Mouse (Mus musculus): ENCODE measurements around the gene Zfp689. TPM values are rescaled to one million over a fixed set of nuclear protein-coding genes. Genes with fewer than 3 reads are reported as not detected.
A peak's percentile ranks its signal among the peaks of the same experiment; 100 is the strongest.
"Not testable (repeated sequence)": the region's sequence is repeated elsewhere in the genome, so short reads cannot be mapped to it uniquely, and the experiment has no call there.

The Zfp689 gene
- 1.8 and 3.2 TPM in 2 replicates for polyA plus RNA-seq (2011; ENCODE audit: insufficient read length, low read depth, missing spikeins)

GRCm38 (mm10) chr7:127448521-127449300 lies at the start of gene Zfp689:
Gene Zfp689 (minus strand): TSS chr7:127449158.
- TF ChIP-seq POLR2A (IDR thresholded peaks at IDR 0.05; ENCODE audit: low read depth, low read length) (peak; percentile 65), CTCF (IDR thresholded peaks at IDR 0.05; ENCODE audit: borderline replicate concordance, insufficient read depth, low read length) (no peak)

GRCm38 (mm10) chr7:127498407-127498806 lies 49.4 kb upstream of the Zfp689 start:
- H3K4me3 ChIP-seq (ENCODE audit: insufficient read depth, low read length), result no peak overlapping the region
- no peaks in the 10 kb centered on the region for H3K4me1 ChIP-seq (ENCODE audit: control insufficient read depth, insufficient read depth, low read length)
- TF ChIP-seq CTCF (IDR thresholded peaks at IDR 0.05; ENCODE audit: borderline replicate concordance, insufficient read depth, low read length) (no peak), POLR2A (IDR thresholded peaks at IDR 0.05; ENCODE audit: low read depth, low read length) (no peak)
- no peak overlapping the region for H3K27ac ChIP-seq (ENCODE audit: insufficient read depth, low read length)

More at GRCm38 (mm10) chr7:127448521-127449300, at the start of gene Zfp689:
- Histone ChIP-seq H3K27ac (ENCODE audit: insufficient read depth, low read length) (peak within 1 kb of the TSS; percentile 94), H3K4me1 (ENCODE audit: control insufficient read depth, insufficient read depth, low read length) (peaks cover 7% of the 10 kb centered on the region), H3K4me3 (ENCODE audit: insufficient read depth, low read length) (peak within 1 kb of the TSS; percentile 91)

DNA sequence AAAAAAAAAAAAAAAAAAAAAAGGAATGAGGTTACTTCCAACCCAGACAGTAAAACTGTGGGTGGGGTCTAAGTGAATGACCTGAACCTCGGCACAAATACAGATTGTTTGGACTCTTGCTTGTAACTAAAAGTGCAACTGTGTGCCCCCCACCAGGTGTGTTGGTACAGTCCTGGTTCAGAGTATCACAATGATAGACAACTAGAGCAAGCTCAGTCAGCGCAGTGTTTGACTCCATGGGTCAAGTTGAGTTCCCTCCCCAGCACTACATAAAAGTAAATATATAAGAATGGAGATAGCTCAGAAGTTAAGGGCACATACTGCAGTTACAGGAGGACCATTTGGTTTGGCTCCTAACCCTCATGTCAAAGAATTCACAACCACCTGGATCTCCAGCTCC lies 48.4 kb upstream of the Zfp689 start:
- TF ChIP-seq CTCF (IDR thresholded peaks at IDR 0.05; ENCODE audit: borderline replicate concordance, insufficient read depth, low read length) (no peak), POLR2A (IDR thresholded peaks at IDR 0.05; ENCODE audit: low read depth, low read length) (no peak)
- no peak overlapping the region for H3K27ac ChIP-seq (ENCODE audit: insufficient read depth, low read length)

DNA sequence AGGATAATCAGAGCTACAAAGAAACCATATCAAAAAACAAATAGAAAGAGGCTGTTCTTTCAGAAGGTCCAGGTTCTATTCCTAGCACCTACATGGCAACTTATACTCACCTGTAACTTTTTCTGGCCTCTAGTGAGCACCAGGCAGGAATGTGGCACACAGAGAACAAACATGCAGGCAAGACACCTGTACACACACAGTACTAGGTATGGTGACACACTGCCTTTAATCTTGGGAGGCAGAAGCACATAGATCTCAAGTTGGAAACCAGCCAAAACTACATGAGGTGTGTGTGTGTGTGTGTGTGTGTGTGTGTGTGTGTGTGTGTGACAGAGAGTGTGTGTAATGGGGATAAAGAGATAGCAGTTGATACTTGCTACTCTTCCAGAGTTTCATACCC lies 45.7 kb upstream of the Zfp689 start:
- no peaks in the 10 kb centered on the region for H3K4me1 ChIP-seq (ENCODE audit: control insufficient read depth, insufficient read depth, low read length)
- TF ChIP-seq POLR2A (IDR thresholded peaks at IDR 0.05; ENCODE audit: low read depth, low read length), result no peak
- TF ChIP-seq CTCF (IDR thresholded peaks at IDR 0.05; ENCODE audit: borderline replicate concordance, insufficient read depth, low read length), result no peak
- H3K4me3 ChIP-seq (ENCODE audit: insufficient read depth, low read length), result no peak overlapping the region
- H3K27ac ChIP-seq (ENCODE audit: insufficient read depth, low read length), result no peak overlapping the region

More for the DNA sequence above, 48.4 kb upstream of the Zfp689 start:
- no peaks in the 10 kb centered on the region for H3K4me1 ChIP-seq (ENCODE audit: control insufficient read depth, insufficient read depth, low read length)
- no peak overlapping the region for H3K4me3 ChIP-seq (ENCODE audit: insufficient read depth, low read length)

- H3K27ac ChIP-seq (ENCODE audit: insufficient read depth, low read length), result no peak overlapping the region
Observed at GRCm38 (mm10) chr7:127491846-127492245, 42.9 kb upstream of the Zfp689 start.

DNA sequence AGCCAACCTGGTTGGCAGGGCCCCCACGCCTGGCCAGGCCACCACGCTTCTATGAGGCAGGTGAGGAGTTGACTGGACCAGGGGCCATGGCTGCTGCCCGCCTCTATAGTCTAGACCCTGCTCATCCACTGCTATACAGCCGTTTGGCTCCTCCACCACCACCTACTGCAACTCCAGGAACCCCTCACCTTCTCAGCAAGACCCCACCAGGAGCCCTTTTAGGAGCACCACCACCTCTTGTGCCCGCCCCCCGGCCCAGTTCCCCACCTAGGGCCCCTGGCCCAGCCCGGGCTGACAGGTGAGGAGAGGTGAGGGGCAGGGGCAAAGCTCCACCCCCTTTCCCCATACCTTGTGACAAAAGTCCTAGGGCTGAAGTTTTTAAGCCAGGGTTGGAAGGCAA lies 41.0 kb upstream of the Zfp689 start:
- TF ChIP-seq POLR2A (IDR thresholded peaks at IDR 0.05; ENCODE audit: low read depth, low read length) (no peak), CTCF (IDR thresholded peaks at IDR 0.05; ENCODE audit: borderline replicate concordance, insufficient read depth, low read length) (no peak)
- H3K4me3 ChIP-seq (ENCODE audit: insufficient read depth, low read length), result no peak overlapping the region
- H3K27ac ChIP-seq (ENCODE audit: insufficient read depth, low read length), result no peak overlapping the region
- H3K4me1 ChIP-seq (ENCODE audit: control insufficient read depth, insufficient read depth, low read length), result no peaks in the 10 kb centered on the region

More at GRCm38 (mm10) chr7:127491846-127492245, 42.9 kb upstream of the Zfp689 start:
- Histone ChIP-seq H3K4me3 (ENCODE audit: insufficient read depth, low read length) (no peak overlapping the region), H3K4me1 (ENCODE audit: control insufficient read depth, insufficient read depth, low read length) (no peaks in the 10 kb centered on the region)
- TF ChIP-seq POLR2A (IDR thresholded peaks at IDR 0.05; ENCODE audit: low read depth, low read length) (no peak), CTCF (IDR thresholded peaks at IDR 0.05; ENCODE audit: borderline replicate concordance, insufficient read depth, low read length) (no peak)

DNA sequence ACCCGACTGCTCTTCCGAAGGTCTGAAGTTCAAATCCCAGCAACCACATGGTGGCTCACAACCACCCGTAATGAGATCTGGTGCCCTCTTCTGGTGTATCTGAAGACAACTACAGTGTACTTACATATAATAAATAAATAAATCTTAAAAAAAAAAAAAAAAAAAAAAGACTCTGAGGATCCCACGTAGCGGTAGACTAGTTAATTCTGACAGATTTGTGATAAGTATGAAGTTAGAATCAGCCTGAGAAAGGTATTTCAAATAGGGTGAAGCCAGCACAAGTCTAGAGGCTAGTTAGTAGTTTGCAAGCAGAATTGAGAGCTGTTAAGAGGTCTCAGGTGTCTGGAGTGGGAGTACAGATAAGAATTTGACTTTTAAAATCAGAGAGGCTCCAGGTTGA lies 39.4 kb upstream of the Zfp689 start:
- H3K4me1 ChIP-seq (ENCODE audit: control insufficient read depth, insufficient read depth, low read length); H3K27ac ChIP-seq (ENCODE audit: insufficient read depth, low read length); H3K4me3 ChIP-seq (ENCODE audit: insufficient read depth, low read length): not testable (repeated sequence)

- Histone ChIP-seq H3K4me3 (ENCODE audit: insufficient read depth, low read length) (no peak overlapping the region), H3K4me1 (ENCODE audit: control insufficient read depth, insufficient read depth, low read length) (peaks cover 5% of the 10 kb centered on the region; the same call in 1 of the 2 replicates), H3K27ac (ENCODE audit: insufficient read depth, low read length) (no peak overlapping the region)
- TF ChIP-seq CTCF (IDR thresholded peaks at IDR 0.05; ENCODE audit: borderline replicate concordance, insufficient read depth, low read length) (no peak), POLR2A (IDR thresholded peaks at IDR 0.05; ENCODE audit: low read depth, low read length) (no peak)
Observed at GRCm38 (mm10) chr7:127485416-127485815, 36.5 kb upstream of the Zfp689 start.

DNA sequence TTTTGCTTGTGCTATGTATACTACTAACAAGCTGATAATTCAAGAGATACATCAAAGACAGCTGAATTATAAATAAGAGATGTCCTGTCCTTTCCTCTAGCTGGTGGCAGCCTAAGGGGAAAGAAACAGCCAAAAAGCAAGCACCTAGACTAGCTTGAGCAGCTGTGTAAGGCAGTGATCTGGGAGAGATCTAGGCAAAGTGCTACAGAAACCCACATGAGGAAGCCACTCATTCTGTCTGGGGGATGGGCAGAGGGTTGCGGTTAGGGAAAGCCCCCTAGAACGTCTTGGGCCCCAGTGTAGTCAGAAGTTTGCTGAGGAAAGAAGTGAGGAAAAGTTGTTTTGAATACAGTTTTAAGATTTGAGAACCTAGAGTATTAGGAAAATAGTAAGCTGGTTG lies 31.4 kb upstream of the Zfp689 start:
- H3K4me3 ChIP-seq (ENCODE audit: insufficient read depth, low read length), result peak overlapping the region; percentile 54
- no peak for TF ChIP-seq CTCF (IDR thresholded peaks at IDR 0.05; ENCODE audit: borderline replicate concordance, insufficient read depth, low read length)
- no peak for TF ChIP-seq POLR2A (IDR thresholded peaks at IDR 0.05; ENCODE audit: low read depth, low read length)
- H3K4me1 ChIP-seq (ENCODE audit: control insufficient read depth, insufficient read depth, low read length), result peaks cover 9% of the 10 kb centered on the region
- H3K27ac ChIP-seq (ENCODE audit: insufficient read depth, low read length), result no peak overlapping the region

Data from embryonic fibroblast, embryonic 13.5 days (primary cell).